Mouse (Mus musculus): Measurements from ENCODE around the gene Pla2g2c.

The Pla2g2c gene

DNA sequence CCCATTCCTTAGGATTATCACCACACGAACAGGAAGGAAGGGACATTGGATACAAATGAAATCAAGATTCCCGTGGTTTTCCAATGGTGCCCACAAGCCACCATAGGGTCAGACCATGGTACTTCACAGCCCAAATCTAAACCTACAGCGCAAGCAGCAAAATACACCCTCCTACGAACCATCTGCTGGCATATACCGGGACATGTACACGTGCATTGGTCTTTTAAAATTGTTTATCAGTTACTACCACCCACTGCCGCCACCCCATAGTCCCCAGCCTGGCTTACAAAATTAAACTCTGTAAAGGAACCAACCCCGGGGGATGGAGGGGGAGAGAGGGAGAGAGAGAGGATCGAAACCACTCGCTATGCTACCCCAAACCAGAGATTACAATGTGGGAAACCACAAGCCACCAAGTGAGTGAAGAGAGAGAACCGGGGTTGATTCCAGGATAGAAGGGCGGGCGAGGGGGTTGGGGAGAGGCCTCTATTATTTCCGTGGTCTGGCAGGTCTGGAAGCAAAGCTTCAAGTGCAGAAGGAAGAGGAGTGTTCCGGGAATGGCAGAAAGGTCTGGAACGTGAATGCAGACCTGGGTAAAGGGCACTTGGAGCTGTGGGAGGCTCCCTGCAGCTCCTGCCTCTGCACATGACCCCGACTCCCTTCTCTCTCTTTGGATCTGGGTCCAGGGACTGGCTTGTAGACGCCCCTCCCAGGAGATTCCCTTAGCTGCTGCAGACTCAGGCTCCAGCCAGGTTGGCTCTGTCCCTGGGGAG lies at the start of gene Pla2g2c:
Gene Pla2g2c (plus strand): TSS at position 439 of the 773 bp plus-strand sequence.
- DNase-seq (ENCODE audit: inconsistent age in 2 of 2, low spot score in 1 of 2) = no peak

GRCm38 (mm10) chr4:138676480-138676879 lies 48.1 kb upstream of the Pla2g2c start:
- peak; percentile 11 to 66 for DNase-seq (ENCODE audit: inconsistent age in 2 of 2, low spot score in 1 of 2)

- DNase-seq (ENCODE audit: inconsistent age in 2 of 2, low spot score in 1 of 2) = no peak
Measured at GRCm38 (mm10) chr4:138677579-138677978, 47.0 kb upstream of the Pla2g2c start.

- no peak for DNase-seq (ENCODE audit: inconsistent age in 2 of 2, low spot score in 1 of 2)
Measured at GRCm38 (mm10) chr4:138680124-138680523, 44.5 kb upstream of the Pla2g2c start.

DNA sequence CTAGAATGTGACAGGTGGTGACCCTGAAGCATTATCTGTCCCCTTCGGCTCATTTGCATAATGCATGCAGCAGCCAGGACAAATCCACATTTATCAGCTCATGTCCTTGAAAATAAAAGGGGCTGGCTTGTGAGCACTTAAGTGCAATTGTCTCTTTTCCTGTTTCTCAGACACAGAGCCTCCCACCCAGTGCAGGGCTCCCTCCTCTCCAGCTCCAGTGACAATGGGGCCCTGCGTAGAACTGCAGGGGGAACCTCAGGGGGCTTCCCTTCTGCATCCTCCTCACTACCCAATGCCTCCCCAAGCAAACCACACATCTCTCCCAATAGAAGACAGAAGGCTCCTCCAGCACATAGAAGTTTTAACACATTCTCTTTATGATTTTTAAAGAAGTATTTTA lies 41.8 kb upstream of the Pla2g2c start:
- no peak for DNase-seq (ENCODE audit: inconsistent age in 2 of 2, low spot score in 1 of 2)

DNA sequence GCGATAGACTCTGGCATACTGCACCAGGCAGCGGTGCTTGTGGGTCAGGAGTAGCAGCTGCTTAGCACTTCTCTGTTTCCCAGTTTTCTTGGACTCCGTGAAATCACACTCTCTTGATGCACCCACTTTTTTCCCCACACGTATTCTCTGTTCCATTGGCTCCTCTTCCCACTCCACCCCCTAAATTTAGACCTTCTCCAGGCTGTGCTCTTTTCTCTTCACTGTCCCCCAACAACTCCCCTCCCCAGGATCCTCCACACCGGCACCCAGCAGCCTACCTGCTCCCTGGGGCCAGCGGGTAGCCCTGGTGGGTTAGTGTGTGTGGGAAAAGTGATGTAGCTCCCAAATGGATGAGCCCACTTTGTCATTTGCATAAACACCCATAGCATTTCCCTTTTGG lies 38.8 kb upstream of the Pla2g2c start:
- no peak for DNase-seq (ENCODE audit: inconsistent age in 2 of 2, low spot score in 1 of 2)

DNA sequence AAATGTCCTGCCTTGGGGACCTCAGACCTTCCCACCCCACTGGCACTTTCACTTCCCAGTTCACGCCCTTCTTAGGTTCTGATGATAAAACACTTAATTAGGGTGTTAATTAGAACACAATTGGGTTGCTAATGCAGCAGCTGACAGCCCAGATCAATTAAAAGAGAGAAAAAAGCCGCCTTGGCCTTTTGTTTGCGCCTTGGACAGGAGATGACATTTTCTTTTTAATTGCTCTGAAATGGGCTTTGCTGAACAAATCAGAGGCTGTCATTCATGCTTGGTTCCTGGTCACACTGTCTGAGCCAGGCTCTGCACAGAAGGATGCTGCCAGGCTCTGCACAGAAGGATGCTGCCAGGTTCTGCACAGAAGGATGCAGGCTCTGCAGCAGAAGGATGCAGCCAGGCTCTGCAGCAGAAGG lies 35.5 kb upstream of the Pla2g2c start:
- DNase-seq (ENCODE audit: inconsistent age in 2 of 2, low spot score in 1 of 2) = no peak

DNA sequence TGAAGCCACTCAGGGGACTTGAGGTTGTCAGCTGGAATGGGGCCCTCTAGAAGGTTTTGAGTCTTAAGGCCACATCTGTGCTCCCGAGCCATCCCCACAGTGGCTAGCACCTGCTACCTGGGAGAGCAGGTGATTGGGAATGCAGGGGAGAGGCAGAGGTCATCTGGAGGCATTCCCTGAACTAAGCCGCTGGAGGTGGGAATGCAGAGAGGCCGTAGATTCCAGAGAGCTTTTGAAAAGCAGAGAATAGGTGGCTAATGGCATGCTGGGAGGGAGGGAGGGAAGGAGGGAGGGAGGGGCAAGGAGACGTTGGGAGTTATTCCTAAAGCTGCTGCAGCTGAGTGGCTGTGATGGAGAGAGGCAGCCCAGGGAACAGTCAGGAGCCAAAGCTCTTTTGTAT lies 34.0 kb upstream of the Pla2g2c start:
- no peak for DNase-seq (ENCODE audit: inconsistent age in 2 of 2, low spot score in 1 of 2)

GRCm38 (mm10) chr4:138691443-138692181 lies 33.0 kb upstream of the Pla2g2c start:
- DNase-seq (ENCODE audit: inconsistent age in 2 of 2, low spot score in 1 of 2) = no peak

GRCm38 (mm10) chr4:138693043-138693692 lies 31.4 kb upstream of the Pla2g2c start:
- DNase-seq (ENCODE audit: inconsistent age in 2 of 2, low spot score in 1 of 2) = no peak

DNA sequence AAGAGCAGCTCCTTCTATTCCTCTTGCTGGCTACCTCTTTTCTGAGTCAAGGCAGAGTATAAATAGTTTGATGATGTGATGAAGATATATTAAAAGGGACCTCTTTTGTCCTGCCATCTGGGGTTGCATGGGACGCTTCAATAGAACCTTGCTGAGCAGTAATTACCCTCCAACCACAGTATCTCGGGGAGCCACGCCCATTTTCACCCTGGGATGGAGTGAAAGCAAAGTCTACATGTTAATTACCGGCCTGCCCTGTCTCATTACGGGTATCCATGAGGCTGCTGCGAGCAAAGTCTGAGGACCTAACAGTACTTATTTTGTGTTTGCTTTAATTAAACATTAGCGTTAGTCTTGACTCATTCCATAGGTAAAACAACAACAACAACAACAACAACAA lies 27.9 kb upstream of the Pla2g2c start:
- no peak for DNase-seq (ENCODE audit: inconsistent age in 2 of 2, low spot score in 1 of 2)

- no peak for DNase-seq (ENCODE audit: inconsistent age in 2 of 2, low spot score in 1 of 2)
Measured at GRCm38 (mm10) chr4:138697166-138697860, 27.3 kb upstream of the Pla2g2c start.

- DNase-seq (ENCODE audit: inconsistent age in 2 of 2, low spot score in 1 of 2) = no peak
Measured at GRCm38 (mm10) chr4:138698296-138698695, 26.3 kb upstream of the Pla2g2c start.

- peak; percentile 37 to 79 for DNase-seq (ENCODE audit: inconsistent age in 2 of 2, low spot score in 1 of 2)
Measured at GRCm38 (mm10) chr4:138700184-138700982, 24.2 kb upstream of the Pla2g2c start.

- DNase-seq (ENCODE audit: inconsistent age in 2 of 2, low spot score in 1 of 2) = no peak
Measured at GRCm38 (mm10) chr4:138701111-138701510, 23.5 kb upstream of the Pla2g2c start.

GRCm38 (mm10) chr4:138702031-138702430 lies 22.6 kb upstream of the Pla2g2c start:
- peak in 1 of 2 experiments; percentile 46 for DNase-seq (ENCODE audit: inconsistent age in 2 of 2, low spot score in 1 of 2)

GRCm38 (mm10) chr4:138702528-138702927 lies 22.1 kb upstream of the Pla2g2c start:
- no peak for DNase-seq (ENCODE audit: inconsistent age in 2 of 2, low spot score in 1 of 2)

DNA sequence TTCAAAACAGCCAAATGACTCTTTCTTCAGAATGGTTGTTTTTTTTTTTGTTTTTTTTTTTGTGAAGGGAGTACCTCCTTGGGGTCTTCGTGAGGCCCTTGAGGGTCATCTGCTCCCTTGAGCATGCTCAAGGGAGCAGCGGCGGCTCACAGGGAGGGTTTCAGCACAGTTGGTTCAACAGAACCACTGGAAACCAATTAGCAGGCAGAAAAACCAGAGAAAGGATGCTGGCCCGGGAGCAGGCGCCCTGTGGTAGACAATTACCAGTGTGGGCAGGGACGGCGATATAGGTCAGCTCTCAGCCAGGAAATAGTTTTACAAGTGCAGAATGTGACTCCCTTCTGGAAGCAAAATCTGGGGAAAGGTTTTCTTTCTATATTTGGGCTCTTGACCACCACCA lies 21.0 kb upstream of the Pla2g2c start:
- no peak for DNase-seq (ENCODE audit: inconsistent age in 2 of 2, low spot score in 1 of 2)

GRCm38 (mm10) chr4:138704169-138704568 lies 20.4 kb upstream of the Pla2g2c start:
- DNase-seq (ENCODE audit: inconsistent age in 2 of 2, low spot score in 1 of 2) = no peak

DNA sequence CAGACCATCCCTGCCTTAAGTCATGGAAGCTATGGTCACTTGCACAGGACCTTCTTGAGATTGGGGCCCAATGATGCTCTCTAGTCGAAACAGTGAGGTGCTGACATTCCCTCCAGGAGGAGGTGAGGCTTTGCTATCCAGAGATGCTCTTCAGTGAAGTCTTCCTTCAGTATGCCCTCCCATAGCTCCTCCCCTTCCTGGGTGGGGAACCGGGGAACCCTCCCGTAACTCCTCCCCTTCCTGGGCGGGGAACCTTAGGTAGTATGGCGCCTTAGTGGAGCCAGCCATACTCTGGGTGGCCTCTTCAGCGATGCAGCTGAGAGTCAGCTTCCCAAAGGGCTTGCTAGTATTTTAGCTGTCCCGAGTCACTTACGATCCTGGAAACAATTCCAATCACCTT lies 18.0 kb upstream of the Pla2g2c start:
- DNase-seq (ENCODE audit: inconsistent age in 2 of 2, low spot score in 1 of 2) = no peak

Data from adrenal gland, adult (tissue).